Mouse (Mus musculus): ENCODE data around the gene Gm13691. TPM values are rescaled to one million over a fixed set of nuclear protein-coding genes. Genes with fewer than 3 reads are reported as not detected.
"Not testable (repeated sequence)": the region's sequence is repeated elsewhere in the genome, so short reads cannot be mapped to it uniquely, and the experiment has no call there.

Gm13691 gene
- polyA plus RNA-seq, 1 experiment from 2014 or later: not detected

GRCm38 (mm10) chr2:83984443-83984842, 5.9 kb upstream of the Gm13691 start, which contains the start of gene Gm13697:
TSS of gene Gm13697 (plus strand) at chr2:83984743.
- H3K36me3 ChIP-seq (ENCODE audit: control insufficient read depth, insufficient read depth); H3K27me3 ChIP-seq (ENCODE audit: control insufficient read depth, insufficient read depth, low read depth, low read length); H3K4me3 ChIP-seq (ENCODE audit: low read depth, low read length); H3K9me3 ChIP-seq (replicated peaks; ENCODE audit: control insufficient read depth, low read length); H3K4me2 ChIP-seq (ENCODE audit: low read depth, low read length); H3K4me1 ChIP-seq (ENCODE audit: control insufficient read depth, low read depth, low read length); H3K9ac ChIP-seq (ENCODE audit: low read depth, low read length); H3K27ac ChIP-seq (ENCODE audit: low read length); ATAC-seq (ENCODE audit: low read depth): not testable (repeated sequence)
- WGBS (ENCODE audit: insufficient replicate concordance): no CpG with 5 or more reads among the region's 6 CpGs

- H3K27me3 ChIP-seq (ENCODE audit: control insufficient read depth, insufficient read depth, low read depth, low read length); H3K4me1 ChIP-seq (ENCODE audit: control insufficient read depth, low read depth, low read length); H3K9ac ChIP-seq (ENCODE audit: low read depth, low read length); H3K27ac ChIP-seq (ENCODE audit: low read length); H3K36me3 ChIP-seq (ENCODE audit: control insufficient read depth, insufficient read depth); H3K9me3 ChIP-seq (replicated peaks; ENCODE audit: control insufficient read depth, low read length): not testable (repeated sequence)
- peak; percentile 51; the same call in 1 of the 2 replicates for ATAC-seq (ENCODE audit: low read depth)
- Histone ChIP-seq H3K4me2 (ENCODE audit: low read depth, low read length) (peak overlapping the region; percentile 20; the same call in 1 of the 2 replicates), H3K4me3 (ENCODE audit: low read depth, low read length) (0 out of 2 replicates have a peak overlapping the region, but pooled peaks have one; percentile 6)
- 9% methylated on average over 7 of the region's 9 CpGs for WGBS (ENCODE audit: insufficient replicate concordance)
These were observed 3.4 kb downstream of the Gm13691 start for GRCm38 (mm10) chr2:83993639-83994255.

- no CpG with 5 or more reads among the region's 3 CpGs for WGBS (ENCODE audit: insufficient replicate concordance)
- H3K4me2 ChIP-seq (ENCODE audit: low read depth, low read length); H3K27me3 ChIP-seq (ENCODE audit: control insufficient read depth, insufficient read depth, low read depth, low read length); H3K36me3 ChIP-seq (ENCODE audit: control insufficient read depth, insufficient read depth); H3K4me1 ChIP-seq (ENCODE audit: control insufficient read depth, low read depth, low read length); ATAC-seq (ENCODE audit: low read depth); H3K9ac ChIP-seq (ENCODE audit: low read depth, low read length); H3K4me3 ChIP-seq (ENCODE audit: low read depth, low read length); H3K9me3 ChIP-seq (replicated peaks; ENCODE audit: control insufficient read depth, low read length); H3K27ac ChIP-seq (ENCODE audit: low read length): not testable (repeated sequence)
These were observed 4.2 kb downstream of the Gm13691 start for GRCm38 (mm10) chr2:83994526-83994925.

DNA sequence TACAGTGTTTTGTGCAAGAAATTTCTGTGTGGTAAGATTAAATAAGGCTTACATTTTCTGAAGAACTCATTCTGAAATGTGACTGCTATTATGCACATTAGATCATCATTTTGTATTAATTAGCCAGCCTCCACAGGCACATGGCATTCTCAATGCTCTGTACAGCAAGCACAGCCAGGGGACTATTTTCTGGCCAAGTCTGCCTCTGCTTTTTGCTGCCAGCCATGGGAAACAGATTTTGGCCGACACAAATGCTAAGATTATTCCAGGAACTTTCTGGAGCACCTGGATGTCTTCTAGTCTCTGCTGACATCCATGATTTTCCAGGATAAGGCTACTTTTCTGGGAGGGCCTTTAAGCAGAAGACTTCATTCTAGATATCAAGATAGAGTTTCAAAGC, 18.6 kb downstream of the Gm13691 start:
- Histone ChIP-seq H3K27me3 (ENCODE audit: control insufficient read depth, insufficient read depth, low read depth, low read length) (no peaks in the 10 kb centered on the region), H3K36me3 (ENCODE audit: control insufficient read depth, insufficient read depth) (no peaks in the 10 kb centered on the region), H3K4me2 (ENCODE audit: low read depth, low read length) (no peak overlapping the region), H3K27ac (ENCODE audit: low read length) (no peak overlapping the region), H3K4me3 (ENCODE audit: low read depth, low read length) (no peak overlapping the region), H3K9me3 (replicated peaks; ENCODE audit: control insufficient read depth, low read length) (no peaks in the 10 kb centered on the region), H3K4me1 (ENCODE audit: control insufficient read depth, low read depth, low read length) (no peaks in the 10 kb centered on the region; the same call in 1 of the 2 replicates), H3K9ac (ENCODE audit: low read depth, low read length) (no peak overlapping the region)
- ATAC-seq (ENCODE audit: low read depth): no peak
- 49% methylated on average over 1 of the region's 1 CpGs for WGBS (ENCODE audit: insufficient replicate concordance)

DNA sequence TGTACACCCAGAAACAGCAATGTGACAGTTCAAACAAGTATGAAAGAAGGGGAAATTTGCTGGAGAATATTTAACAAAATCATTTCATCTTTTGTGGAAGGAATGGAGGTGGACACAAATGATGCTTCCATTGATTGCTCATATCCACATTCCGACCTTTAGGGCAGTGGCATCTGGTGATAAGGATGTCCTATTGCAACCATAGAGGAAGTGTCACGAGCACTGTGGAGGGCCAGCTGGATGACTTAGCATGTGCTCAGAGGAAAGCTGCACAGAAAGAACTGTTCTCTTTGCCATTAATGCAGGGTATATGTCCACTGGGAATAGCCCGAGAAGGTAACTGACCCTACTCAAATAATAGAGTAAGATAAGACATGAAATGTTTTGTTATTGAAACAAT, 19.5 kb downstream of the Gm13691 start:
- Histone ChIP-seq H3K27me3 (ENCODE audit: control insufficient read depth, insufficient read depth, low read depth, low read length) (no peaks in the 10 kb centered on the region), H3K4me3 (ENCODE audit: low read depth, low read length) (no peak overlapping the region), H3K4me1 (ENCODE audit: control insufficient read depth, low read depth, low read length) (no peaks in the 10 kb centered on the region; the same call in 1 of the 2 replicates), H3K27ac (ENCODE audit: low read length) (no peak overlapping the region), H3K36me3 (ENCODE audit: control insufficient read depth, insufficient read depth) (no peaks in the 10 kb centered on the region), H3K9ac (ENCODE audit: low read depth, low read length) (no peak overlapping the region), H3K9me3 (replicated peaks; ENCODE audit: control insufficient read depth, low read length) (no peaks in the 10 kb centered on the region), H3K4me2 (ENCODE audit: low read depth, low read length) (no peak overlapping the region)
- no peak for ATAC-seq (ENCODE audit: low read depth)
- WGBS (ENCODE audit: insufficient replicate concordance): 13% methylated on average over 3 of the region's 3 CpGs

GRCm38 (mm10) chr2:84014572-84014971, 24.2 kb downstream of the Gm13691 start:
- 55% methylated on average over 6 of the region's 6 CpGs for WGBS (ENCODE audit: insufficient replicate concordance)
- no peak overlapping the region for H3K4me3 ChIP-seq (ENCODE audit: low read depth, low read length)
- no peak overlapping the region for H3K4me2 ChIP-seq (ENCODE audit: low read depth, low read length)
- H3K36me3 ChIP-seq (ENCODE audit: control insufficient read depth, insufficient read depth): no peaks in the 10 kb centered on the region
- H3K9ac ChIP-seq (ENCODE audit: low read depth, low read length): no peak overlapping the region
- H3K27ac ChIP-seq (ENCODE audit: low read length): no peak overlapping the region
- ATAC-seq (ENCODE audit: low read depth): no peak
- H3K4me1 ChIP-seq (ENCODE audit: control insufficient read depth, low read depth, low read length): peaks cover 5% of the 10 kb centered on the region; the same call in 1 of the 2 replicates
- no peaks in the 10 kb centered on the region for H3K9me3 ChIP-seq (replicated peaks; ENCODE audit: control insufficient read depth, low read length)
- H3K27me3 ChIP-seq (ENCODE audit: control insufficient read depth, insufficient read depth, low read depth, low read length): no peaks in the 10 kb centered on the region

- H3K4me1 ChIP-seq (ENCODE audit: control insufficient read depth, low read depth, low read length): not testable (repeated sequence)
These were observed 25.9 kb downstream of the Gm13691 start for GRCm38 (mm10) chr2:84016291-84016690.

DNA sequence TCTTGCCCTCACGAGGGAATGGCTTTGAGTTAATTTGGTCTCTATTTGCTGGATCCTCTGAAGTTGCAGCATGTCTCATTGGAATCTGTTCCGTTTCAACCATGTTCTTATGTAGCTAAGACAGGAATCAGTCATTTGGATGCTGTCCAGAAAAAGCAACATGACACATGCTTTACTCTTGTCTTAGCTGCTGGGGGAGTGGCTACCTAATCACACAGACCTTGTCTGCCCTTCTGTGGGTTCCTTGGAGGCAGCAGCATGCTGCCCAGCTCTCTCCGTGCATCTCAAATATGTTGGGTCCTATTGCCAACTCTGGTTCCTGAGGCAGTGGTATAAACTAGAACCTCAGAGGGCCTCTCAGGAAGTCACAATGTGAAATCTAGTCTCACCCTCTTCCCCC, 28.0 kb downstream of the Gm13691 start:
- Histone ChIP-seq H3K27me3 (ENCODE audit: control insufficient read depth, insufficient read depth, low read depth, low read length) (no peaks in the 10 kb centered on the region), H3K9ac (ENCODE audit: low read depth, low read length) (no peak overlapping the region), H3K9me3 (replicated peaks; ENCODE audit: control insufficient read depth, low read length) (no peaks in the 10 kb centered on the region), H3K27ac (ENCODE audit: low read length) (no peak overlapping the region), H3K4me2 (ENCODE audit: low read depth, low read length) (no peak overlapping the region), H3K36me3 (ENCODE audit: control insufficient read depth, insufficient read depth) (no peaks in the 10 kb centered on the region), H3K4me1 (ENCODE audit: control insufficient read depth, low read depth, low read length) (peaks cover 8% of the 10 kb centered on the region), H3K4me3 (ENCODE audit: low read depth, low read length) (no peak overlapping the region)
- WGBS (ENCODE audit: insufficient replicate concordance): 37% methylated on average over 3 of the region's 3 CpGs
- ATAC-seq (ENCODE audit: low read depth): peak; percentile 35; the same call in 1 of the 2 replicates

More at GRCm38 (mm10) chr2:84016291-84016690, 25.9 kb downstream of the Gm13691 start:
- H3K9me3 ChIP-seq (replicated peaks; ENCODE audit: control insufficient read depth, low read length); H3K9ac ChIP-seq (ENCODE audit: low read depth, low read length); H3K27me3 ChIP-seq (ENCODE audit: control insufficient read depth, insufficient read depth, low read depth, low read length); H3K4me2 ChIP-seq (ENCODE audit: low read depth, low read length); ATAC-seq (ENCODE audit: low read depth); H3K27ac ChIP-seq (ENCODE audit: low read length); H3K4me3 ChIP-seq (ENCODE audit: low read depth, low read length); H3K36me3 ChIP-seq (ENCODE audit: control insufficient read depth, insufficient read depth): not testable (repeated sequence)
- 63% methylated on average over 5 of the region's 5 CpGs for WGBS (ENCODE audit: insufficient replicate concordance)

DNA sequence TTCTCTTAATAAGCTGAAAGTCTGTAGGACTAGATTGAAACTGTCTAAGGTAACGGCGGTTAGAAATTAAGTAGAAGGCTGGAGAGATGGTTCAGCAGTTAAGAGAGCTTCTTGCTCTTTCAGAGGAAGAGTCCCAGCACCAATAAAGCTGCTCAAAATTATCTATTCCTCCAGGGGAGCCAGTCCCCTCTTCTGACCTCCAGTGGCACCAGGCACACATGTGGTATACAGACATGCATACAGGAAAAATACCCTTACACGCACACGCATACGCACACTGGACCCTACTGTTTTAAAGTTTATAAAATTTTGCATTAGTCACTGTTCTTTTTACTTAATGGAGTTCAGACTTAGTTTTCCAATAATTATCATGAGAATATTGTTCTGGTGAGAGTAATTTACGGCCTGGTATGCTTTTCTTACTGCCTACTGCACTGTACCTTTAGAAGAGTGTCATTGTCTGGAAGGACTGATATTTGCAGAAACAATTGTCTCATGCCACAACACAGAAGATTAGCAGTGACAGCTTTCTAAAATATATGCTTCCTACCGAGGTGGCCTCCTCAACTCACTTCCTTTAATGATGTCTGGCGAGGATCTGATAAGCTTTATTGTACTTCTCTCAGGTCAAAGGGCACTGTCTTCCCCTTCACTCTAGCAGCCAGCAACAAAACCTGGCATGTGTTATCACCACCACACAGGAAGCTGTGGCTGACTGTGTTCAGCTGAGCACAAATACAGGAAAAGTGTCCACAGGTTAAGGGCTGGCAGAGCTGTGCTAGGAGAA, 29.4 kb downstream of the Gm13691 start:
- ATAC-seq (ENCODE audit: low read depth): peak; percentile 67
- H3K36me3 ChIP-seq (ENCODE audit: control insufficient read depth, insufficient read depth): no peaks in the 10 kb centered on the region
- H3K9me3 ChIP-seq (replicated peaks; ENCODE audit: control insufficient read depth, low read length): no peaks in the 10 kb centered on the region
- no peaks in the 10 kb centered on the region for H3K27me3 ChIP-seq (ENCODE audit: control insufficient read depth, insufficient read depth, low read depth, low read length)
- H3K4me1 ChIP-seq (ENCODE audit: control insufficient read depth, low read depth, low read length): peaks cover 8% of the 10 kb centered on the region
- H3K9ac ChIP-seq (ENCODE audit: low read depth, low read length): no peak overlapping the region
- 22% methylated on average over 8 of the region's 8 CpGs for WGBS (ENCODE audit: insufficient replicate concordance)
- H3K4me2 ChIP-seq (ENCODE audit: low read depth, low read length): no peak overlapping the region
- H3K4me3 ChIP-seq (ENCODE audit: low read depth, low read length): no peak overlapping the region
- no peak overlapping the region for H3K27ac ChIP-seq (ENCODE audit: low read length)

All from liver, embryonic 16.5 days (tissue).